Mouse (Mus musculus): ENCODE data around the gene Nfkb2. TPM values are rescaled to one million over a fixed set of nuclear protein-coding genes. Genes with fewer than 3 reads are reported as not detected.

The Nfkb2 gene
- polyA plus RNA-seq, 1 experiment: 46.7 TPM

DNA sequence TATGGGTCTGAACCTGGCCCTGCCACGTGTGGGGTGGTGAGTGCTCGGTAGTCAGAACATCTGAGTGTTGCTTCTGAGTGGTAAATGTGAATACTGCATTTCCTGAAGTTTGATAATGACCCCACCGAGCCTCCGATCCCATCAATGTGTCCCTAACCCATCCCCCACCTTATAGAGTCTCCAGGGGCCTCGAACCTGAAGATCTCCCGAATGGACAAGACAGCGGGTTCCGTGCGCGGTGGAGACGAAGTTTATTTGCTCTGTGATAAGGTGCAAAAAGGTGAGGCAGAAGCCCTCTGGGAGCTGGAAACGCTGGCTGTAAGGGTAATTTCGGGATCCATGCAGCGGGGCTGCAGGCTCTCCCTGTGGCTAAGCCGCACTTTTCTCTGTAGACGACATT is 3.7 kb downstream of the Nfkb2 start:
- no peaks in the 10 kb centered on the region for H3K9me3 ChIP-seq
- peaks cover 30% of the 10 kb centered on the region for H3K27me3 ChIP-seq (replicated peaks)
- peaks cover 57% of the 10 kb centered on the region for H3K36me3 ChIP-seq (replicated peaks; ENCODE audit: low read length)
- H3K4me3 ChIP-seq (replicated peaks): peak overlapping the region; percentile 86
- TF ChIP-seq GATA1 (IDR thresholded peaks at IDR 0.05; ENCODE audit: borderline replicate concordance, low read length): no peak
- TF ChIP-seq FLI1 (IDR thresholded peaks at IDR 0.05; ENCODE audit: low read length): no peak
- H3K4me1 ChIP-seq: peaks cover 46% of the 10 kb centered on the region

DNA sequence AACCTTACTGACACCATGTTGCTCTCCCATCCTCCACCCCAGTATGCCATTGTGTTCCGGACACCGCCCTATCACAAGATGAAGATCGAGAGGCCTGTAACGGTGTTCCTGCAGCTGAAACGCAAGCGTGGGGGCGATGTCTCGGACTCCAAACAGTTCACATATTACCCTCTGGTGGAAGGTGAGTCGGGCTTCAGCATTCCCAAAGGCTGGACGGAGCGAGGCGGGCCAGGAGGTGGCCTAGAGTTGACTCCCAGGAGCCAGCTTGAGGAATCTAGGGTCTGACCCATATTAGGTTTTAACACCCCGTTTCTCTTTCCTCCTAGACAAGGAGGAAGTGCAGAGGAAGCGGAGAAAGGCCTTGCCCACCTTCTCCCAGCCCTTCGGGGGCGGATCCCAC is 4.2 kb downstream of the Nfkb2 start:
- Histone ChIP-seq H3K4me3 (replicated peaks) (peak overlapping the region; percentile 86), H3K36me3 (replicated peaks; ENCODE audit: low read length) (peaks cover 62% of the 10 kb centered on the region)
- TF ChIP-seq GATA1 (IDR thresholded peaks at IDR 0.05; ENCODE audit: borderline replicate concordance, low read length): no peak
- no peak for TF ChIP-seq FLI1 (IDR thresholded peaks at IDR 0.05; ENCODE audit: low read length)

DNA sequence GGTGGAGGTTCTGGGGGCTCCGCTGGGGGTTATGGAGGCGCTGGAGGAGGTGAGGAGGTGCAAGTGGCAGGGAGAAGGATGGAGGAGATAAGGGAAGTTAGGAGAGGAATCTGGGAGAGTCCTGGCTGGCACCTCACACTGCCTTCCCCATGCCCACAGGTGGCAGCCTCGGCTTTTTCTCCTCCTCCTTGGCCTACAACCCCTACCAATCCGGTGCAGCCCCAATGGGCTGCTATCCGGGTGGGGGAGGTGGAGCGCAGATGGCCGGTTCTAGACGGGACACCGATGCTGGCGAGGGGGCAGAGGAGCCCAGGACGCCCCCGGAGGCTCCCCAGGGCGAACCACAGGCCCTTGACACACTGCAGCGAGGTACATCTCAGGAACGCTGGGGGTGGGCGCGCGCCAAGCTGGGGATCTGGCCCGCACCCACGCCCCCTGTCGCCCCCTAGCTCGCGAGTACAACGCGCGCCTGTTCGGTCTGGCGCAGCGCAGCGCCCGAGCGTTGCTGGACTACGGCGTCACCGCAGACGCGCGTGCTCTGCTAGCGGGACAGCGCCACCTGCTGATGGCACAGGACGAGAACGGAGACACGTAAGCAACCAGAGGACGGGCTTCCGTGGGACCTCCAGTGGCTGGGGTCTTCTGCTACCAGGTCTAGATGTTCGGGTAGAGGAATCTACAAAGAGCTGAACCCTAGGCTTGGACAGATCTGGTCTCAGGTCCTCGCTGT is 4.8 kb downstream of the Nfkb2 start:
- TF ChIP-seq GATA1 (IDR thresholded peaks at IDR 0.05; ENCODE audit: borderline replicate concordance, low read length) (no peak), FLI1 (IDR thresholded peaks at IDR 0.05; ENCODE audit: low read length) (no peak)
- H3K4me3 ChIP-seq (replicated peaks): peak overlapping the region; percentile 86
- peaks cover 38% of the 10 kb centered on the region for H3K4me1 ChIP-seq
- no peaks in the 10 kb centered on the region for H3K9me3 ChIP-seq
- peaks cover 36% of the 10 kb centered on the region for H3K27me3 ChIP-seq (replicated peaks)
- peaks cover 66% of the 10 kb centered on the region for H3K36me3 ChIP-seq (replicated peaks; ENCODE audit: low read length)

More for the DNA sequence above, 4.2 kb downstream of the Nfkb2 start:
- Histone ChIP-seq H3K27me3 (replicated peaks) (peaks cover 31% of the 10 kb centered on the region), H3K9me3 (no peaks in the 10 kb centered on the region), H3K4me1 (peaks cover 43% of the 10 kb centered on the region)

DNA sequence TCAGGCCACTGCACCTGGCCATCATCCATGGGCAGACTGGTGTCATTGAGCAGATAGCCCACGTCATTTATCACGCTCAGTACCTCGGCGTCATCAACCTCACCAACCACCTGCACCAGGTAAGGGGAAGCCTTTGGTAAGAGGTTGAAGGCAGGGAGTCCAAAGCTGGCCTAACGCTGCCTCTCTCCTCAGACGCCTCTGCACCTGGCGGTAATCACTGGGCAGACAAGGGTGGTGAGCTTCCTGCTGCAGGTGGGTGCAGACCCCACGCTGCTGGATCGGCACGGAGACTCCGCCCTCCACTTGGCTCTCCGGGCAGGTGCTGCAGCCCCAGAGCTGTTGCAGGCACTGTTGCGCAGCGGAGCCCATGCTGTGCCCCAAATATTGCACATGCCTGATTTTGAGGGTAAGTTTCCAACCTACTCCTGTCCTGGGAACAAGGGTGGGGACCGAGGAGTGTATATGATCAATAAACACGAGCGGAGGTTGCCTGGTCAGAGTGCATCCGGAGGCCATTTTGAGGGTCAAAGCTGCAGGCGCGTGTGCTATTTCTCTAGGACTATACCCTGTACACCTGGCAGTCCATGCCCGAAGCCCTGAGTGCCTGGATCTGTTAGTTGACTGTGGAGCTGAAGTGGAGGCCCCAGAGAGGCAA is 5.7 kb downstream of the Nfkb2 start:
- H3K27me3 ChIP-seq (replicated peaks): peaks cover 45% of the 10 kb centered on the region
- no peaks in the 10 kb centered on the region for H3K9me3 ChIP-seq
- H3K4me3 ChIP-seq (replicated peaks): peak overlapping the region; percentile 40
- no peak for TF ChIP-seq GATA1 (IDR thresholded peaks at IDR 0.05; ENCODE audit: borderline replicate concordance, low read length)
- no peak for TF ChIP-seq FLI1 (IDR thresholded peaks at IDR 0.05; ENCODE audit: low read length)
- peaks cover 43% of the 10 kb centered on the region for H3K4me1 ChIP-seq
- H3K36me3 ChIP-seq (replicated peaks; ENCODE audit: low read length): peaks cover 66% of the 10 kb centered on the region

DNA sequence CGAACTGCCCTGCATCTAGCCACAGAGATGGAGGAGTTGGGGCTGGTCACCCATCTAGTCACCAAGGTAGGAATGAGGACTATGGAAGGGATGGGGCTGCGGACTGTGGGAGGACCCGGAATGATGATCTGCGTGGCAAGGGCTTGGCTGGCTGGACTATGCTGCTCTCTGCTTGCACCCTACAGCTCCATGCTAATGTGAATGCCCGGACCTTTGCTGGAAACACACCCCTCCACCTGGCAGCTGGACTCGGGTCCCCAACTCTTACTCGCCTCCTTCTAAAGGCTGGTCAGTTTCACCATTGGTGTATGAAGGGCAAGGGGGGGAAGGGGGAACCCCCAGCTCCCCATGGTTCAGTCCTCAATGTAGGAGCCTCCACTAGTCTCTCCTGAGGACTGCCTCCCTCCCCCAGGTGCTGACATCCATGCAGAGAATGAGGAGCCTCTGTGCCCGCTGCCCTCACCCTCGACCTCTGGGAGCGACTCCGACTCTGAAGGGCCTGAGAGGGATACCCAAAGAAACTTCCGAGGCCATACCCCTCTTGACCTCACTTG is 6.3 kb downstream of the Nfkb2 start:
- Histone ChIP-seq H3K9me3 (no peaks in the 10 kb centered on the region), H3K36me3 (replicated peaks; ENCODE audit: low read length) (peaks cover 66% of the 10 kb centered on the region), H3K4me3 (replicated peaks) (no peak overlapping the region), H3K4me1 (peaks cover 46% of the 10 kb centered on the region), H3K27me3 (replicated peaks) (peaks cover 51% of the 10 kb centered on the region)
- no peak for TF ChIP-seq GATA1 (IDR thresholded peaks at IDR 0.05; ENCODE audit: borderline replicate concordance, low read length)
- no peak for TF ChIP-seq FLI1 (IDR thresholded peaks at IDR 0.05; ENCODE audit: low read length)

DNA sequence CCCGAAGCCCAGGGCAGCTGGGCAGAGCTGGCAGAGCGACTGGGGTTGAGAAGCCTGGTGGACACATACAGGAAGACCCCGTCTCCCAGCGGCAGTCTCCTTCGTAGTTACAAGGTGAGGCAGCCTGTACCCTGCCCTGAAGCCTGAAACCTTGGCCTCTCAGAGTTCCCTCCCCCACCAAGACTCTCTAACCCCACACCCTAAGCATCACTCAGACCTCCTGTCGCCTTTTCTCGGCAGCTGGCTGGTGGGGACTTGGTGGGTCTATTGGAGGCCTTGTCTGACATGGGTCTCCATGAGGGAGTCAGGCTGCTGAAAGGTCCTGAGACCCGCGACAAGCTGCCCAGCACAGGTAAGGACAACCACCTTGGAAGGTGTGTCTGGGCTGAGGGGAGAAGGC is 7.2 kb downstream of the Nfkb2 start:
- peaks cover 66% of the 10 kb centered on the region for H3K36me3 ChIP-seq (replicated peaks; ENCODE audit: low read length)
- peaks cover 60% of the 10 kb centered on the region for H3K27me3 ChIP-seq (replicated peaks)
- TF ChIP-seq GATA1 (IDR thresholded peaks at IDR 0.05; ENCODE audit: borderline replicate concordance, low read length): no peak
- TF ChIP-seq FLI1 (IDR thresholded peaks at IDR 0.05; ENCODE audit: low read length): no peak
- peaks cover 49% of the 10 kb centered on the region for H3K4me1 ChIP-seq
- no peaks in the 10 kb centered on the region for H3K9me3 ChIP-seq
- no peak overlapping the region for H3K4me3 ChIP-seq (replicated peaks)

DNA sequence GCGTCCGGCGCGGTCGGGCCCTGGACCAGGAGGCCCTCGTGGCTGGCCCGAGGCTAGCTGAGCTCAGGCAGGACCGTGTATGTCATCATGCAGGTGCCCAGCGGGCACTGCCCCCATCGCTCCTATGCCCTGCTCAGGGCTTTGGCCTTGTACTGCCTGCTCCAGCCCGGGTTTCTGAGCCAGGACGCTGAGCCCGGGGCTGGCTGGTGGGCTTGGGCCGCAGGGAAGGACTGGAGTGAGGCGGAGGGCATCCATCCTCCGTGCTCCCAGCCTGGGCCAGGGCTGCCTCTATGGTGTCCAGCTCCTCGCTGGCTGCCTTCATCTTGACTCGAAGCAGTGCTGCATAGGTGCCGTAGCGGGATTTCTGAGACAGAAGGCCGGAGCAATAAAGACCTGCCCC is 8.4 kb downstream of the Nfkb2 start:
- H3K4me3 ChIP-seq (replicated peaks): no peak overlapping the region
- TF ChIP-seq FLI1 (IDR thresholded peaks at IDR 0.05; ENCODE audit: low read length): no peak
- no peak for TF ChIP-seq GATA1 (IDR thresholded peaks at IDR 0.05; ENCODE audit: borderline replicate concordance, low read length)
- H3K27me3 ChIP-seq (replicated peaks): peaks cover 66% of the 10 kb centered on the region
- H3K4me1 ChIP-seq: peaks cover 54% of the 10 kb centered on the region
- no peaks in the 10 kb centered on the region for H3K9me3 ChIP-seq
- peaks cover 56% of the 10 kb centered on the region for H3K36me3 ChIP-seq (replicated peaks; ENCODE audit: low read length)

DNA sequence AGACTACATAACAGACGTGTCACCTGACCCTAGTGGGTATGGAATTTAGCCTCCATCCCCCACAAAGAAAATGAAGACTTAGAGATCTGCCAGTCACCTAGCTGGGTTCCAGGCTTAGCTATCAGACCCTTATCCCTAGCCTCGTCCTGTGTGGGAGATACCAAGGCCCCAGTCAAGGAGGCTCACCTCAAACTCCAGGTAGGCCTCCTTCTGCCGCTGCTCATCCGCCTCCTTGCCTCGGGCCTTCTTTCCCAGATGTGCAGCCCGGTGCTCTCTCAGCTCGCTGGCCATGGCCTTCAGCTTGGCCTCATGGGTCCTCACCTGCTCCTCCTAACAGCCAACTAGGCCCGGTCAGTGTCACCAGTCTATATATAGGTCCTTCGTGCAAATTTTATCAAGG is 9.0 kb downstream of the Nfkb2 start:
- peaks cover 70% of the 10 kb centered on the region for H3K27me3 ChIP-seq (replicated peaks)
- H3K36me3 ChIP-seq (replicated peaks; ENCODE audit: low read length): peaks cover 51% of the 10 kb centered on the region
- peaks cover 58% of the 10 kb centered on the region for H3K4me1 ChIP-seq
- no peak overlapping the region for H3K4me3 ChIP-seq (replicated peaks)
- no peak for TF ChIP-seq GATA1 (IDR thresholded peaks at IDR 0.05; ENCODE audit: borderline replicate concordance, low read length)
- no peak for TF ChIP-seq FLI1 (IDR thresholded peaks at IDR 0.05; ENCODE audit: low read length)
- H3K9me3 ChIP-seq: no peaks in the 10 kb centered on the region

DNA sequence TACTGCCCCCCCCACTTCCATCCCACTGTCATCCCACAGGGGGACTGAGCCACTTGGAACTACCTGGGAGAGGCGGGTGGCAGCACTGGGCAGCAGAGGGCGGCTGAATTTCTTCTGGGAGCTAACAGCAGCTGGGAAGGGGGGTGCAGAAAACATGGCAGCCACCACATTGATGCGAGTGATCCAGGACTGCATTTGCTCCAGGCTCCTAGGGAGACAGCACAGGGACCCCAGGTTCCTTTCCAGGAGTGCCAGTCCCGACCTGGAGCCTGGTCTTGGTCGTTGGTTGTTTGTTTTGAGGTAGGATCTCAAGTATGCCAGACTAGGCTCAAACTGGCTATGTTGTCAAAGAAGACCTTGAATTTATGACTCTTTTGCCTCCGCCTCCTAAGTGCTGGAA is 9.5 kb downstream of the Nfkb2 start:
- H3K27me3 ChIP-seq (replicated peaks): peaks cover 70% of the 10 kb centered on the region
- H3K36me3 ChIP-seq (replicated peaks; ENCODE audit: low read length): peaks cover 46% of the 10 kb centered on the region
- no peak for TF ChIP-seq FLI1 (IDR thresholded peaks at IDR 0.05; ENCODE audit: low read length)
- TF ChIP-seq GATA1 (IDR thresholded peaks at IDR 0.05; ENCODE audit: borderline replicate concordance, low read length): no peak
- peaks cover 58% of the 10 kb centered on the region for H3K4me1 ChIP-seq
- H3K9me3 ChIP-seq: no peaks in the 10 kb centered on the region
- no peak overlapping the region for H3K4me3 ChIP-seq (replicated peaks)

DNA sequence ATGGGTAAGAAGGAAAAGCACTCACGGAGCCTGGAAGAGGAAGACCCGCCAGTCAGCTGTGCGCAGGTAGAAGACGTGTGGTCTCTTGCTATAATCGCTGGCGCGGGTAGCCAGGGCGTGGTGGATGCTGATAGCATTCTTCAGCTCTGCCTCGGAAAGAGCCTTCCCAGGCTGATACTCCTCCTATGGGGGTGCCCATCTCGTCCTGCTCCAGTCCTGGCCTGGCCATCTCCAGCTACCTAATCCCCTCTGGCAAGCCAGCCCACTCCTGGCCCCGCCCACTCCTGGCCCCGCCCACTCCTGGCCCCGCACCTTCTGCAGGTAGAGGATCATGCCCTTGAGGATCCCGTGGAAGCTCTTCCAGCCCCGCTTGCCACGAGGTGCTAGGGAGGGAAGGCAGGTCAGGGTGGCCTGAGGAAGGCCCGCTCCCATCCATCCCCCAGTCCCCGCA is 10.1 kb downstream of the Nfkb2 start:
- Histone ChIP-seq H3K36me3 (replicated peaks; ENCODE audit: low read length) (peaks cover 43% of the 10 kb centered on the region), H3K4me3 (replicated peaks) (peak overlapping the region; percentile 38), H3K27me3 (replicated peaks) (peaks cover 75% of the 10 kb centered on the region), H3K4me1 (peaks cover 58% of the 10 kb centered on the region), H3K9me3 (no peaks in the 10 kb centered on the region)
- TF ChIP-seq FLI1 (IDR thresholded peaks at IDR 0.05; ENCODE audit: low read length) (no peak), GATA1 (IDR thresholded peaks at IDR 0.05; ENCODE audit: borderline replicate concordance, low read length) (no peak)

Data from megakaryocyte, embryonic 14.5 days (primary cell).